Mouse (Mus musculus): ENCODE measurements at regions not wholly inside any gene's neighbourhood (a gene's known extent, or its start where the extent isn't known, plus 50 kb on each side); places are given as distances from the start of the nearest gene placed in this dataset.
"Not testable (repeated sequence)": the region's sequence is repeated elsewhere in the genome, so short reads cannot be mapped to it uniquely, and the experiment has no call there.

GRCm38 (mm10) chr1:117354624-117355023, 342.3 kb upstream of the Gm28363 start:
- H3K27ac ChIP-seq = no peak overlapping the region
- H3K4me3 ChIP-seq = no peak overlapping the region
- TF ChIP-seq CTCF (conservative IDR thresholded peaks at IDR 0.05) = peak; percentile 46
- no peak for DNase-seq (ENCODE audit: low spot score in 2 of 2)

GRCm38 (mm10) chr1:117356418-117357194, 340.3 kb upstream of the Gm28363 start:
- TF ChIP-seq CTCF (conservative IDR thresholded peaks at IDR 0.05) = no peak
- Histone ChIP-seq H3K4me3 (no peak overlapping the region), H3K27ac (no peak overlapping the region)
- DNase-seq (ENCODE audit: low spot score in 2 of 2) = no peak

- TF ChIP-seq CTCF (conservative IDR thresholded peaks at IDR 0.05) = no peak
- Histone ChIP-seq H3K4me3 (no peak overlapping the region), H3K27ac (no peak overlapping the region)
- no peak for DNase-seq (ENCODE audit: low spot score in 2 of 2)
These were observed 332.9 kb upstream of the Gm28363 start for GRCm38 (mm10) chr1:117364066-117364465.

- no peak for DNase-seq (ENCODE audit: low spot score in 2 of 2)
- Histone ChIP-seq H3K27ac (no peak overlapping the region), H3K4me3 (no peak overlapping the region)
- peak; percentile 59 for TF ChIP-seq CTCF (conservative IDR thresholded peaks at IDR 0.05)
These were observed 284.6 kb upstream of the Gm28363 start for GRCm38 (mm10) chr1:117412349-117412748.

- H3K4me3 ChIP-seq = no peak overlapping the region
- no peak overlapping the region for H3K27ac ChIP-seq
- no peak for DNase-seq (ENCODE audit: low spot score in 2 of 2)
- TF ChIP-seq CTCF (conservative IDR thresholded peaks at IDR 0.05) = no peak
These were observed 239.2 kb upstream of the Gm28363 start for GRCm38 (mm10) chr1:117457736-117458135.

- not testable (repeated sequence) for H3K4me3 ChIP-seq; H3K27ac ChIP-seq; DNase-seq (ENCODE audit: low spot score in 2 of 2)
These were observed 238.6 kb upstream of the Gm28363 start for GRCm38 (mm10) chr1:117458156-117458850.

GRCm38 (mm10) chr1:117459126-117459525, 237.8 kb upstream of the Gm28363 start:
- not testable (repeated sequence) for H3K27ac ChIP-seq; DNase-seq (ENCODE audit: low spot score in 2 of 2); H3K4me3 ChIP-seq

- TF ChIP-seq CTCF (conservative IDR thresholded peaks at IDR 0.05) = no peak
- Histone ChIP-seq H3K27ac (no peak overlapping the region), H3K4me3 (no peak overlapping the region)
- DNase-seq (ENCODE audit: low spot score in 2 of 2) = no peak
These were observed 206.8 kb upstream of the Gm28363 start for GRCm38 (mm10) chr1:117490176-117490575.

- no peak for TF ChIP-seq CTCF (conservative IDR thresholded peaks at IDR 0.05)
- Histone ChIP-seq H3K4me3 (no peak overlapping the region), H3K27ac (no peak overlapping the region)
- DNase-seq (ENCODE audit: low spot score in 2 of 2) = no peak
These were observed 199.9 kb upstream of the Gm28363 start for GRCm38 (mm10) chr1:117497003-117497402.

GRCm38 (mm10) chr1:117519498-117520032, 177.4 kb upstream of the Gm28363 start:
- peak; percentile 23 to 41 for DNase-seq (ENCODE audit: low spot score in 2 of 2)
- peak; percentile 86 for TF ChIP-seq CTCF (conservative IDR thresholded peaks at IDR 0.05)
- Histone ChIP-seq H3K27ac (no peak overlapping the region), H3K4me3 (no peak overlapping the region)
